Mouse (Mus musculus) adrenal gland, adult (tissue): ENCODE results near the gene Tdrd5.
"Not testable (repeated sequence)": the region's sequence is repeated elsewhere in the genome, so short reads cannot be mapped to it uniquely, and the experiment has no call there.

ENCODE experiments used
- DNase-seq, 2 experiments: peaks; one replicate each; pipeline ENCODE4 v3.0.0; 2022 to 2023; ENCODE audit warnings: low spot score in 1 of 2; ENCODE audit not compliant: inconsistent age in 2 of 2

Gene Tdrd5

DNA sequence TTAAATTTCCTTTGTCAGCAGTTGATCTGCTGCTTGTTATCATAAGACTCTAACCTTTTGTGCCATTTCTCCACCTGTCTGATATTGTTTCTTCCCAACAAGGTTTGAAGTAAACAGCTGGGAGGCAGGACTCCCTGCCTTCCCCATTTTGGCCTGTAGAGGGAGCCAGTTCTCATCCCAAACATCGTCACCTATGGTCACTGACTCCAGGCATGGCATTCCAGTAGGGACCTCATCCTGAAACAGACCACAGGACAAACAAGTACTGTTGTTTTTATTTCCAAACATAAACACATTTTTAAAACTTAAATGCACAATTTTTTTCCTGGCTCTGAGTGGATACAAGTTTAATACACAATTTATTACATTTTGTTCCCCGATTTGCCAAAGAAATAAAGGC lies 40.1 kb downstream of the Tdrd5 start:
- peak; percentile 46 to 85 for DNase-seq

DNA sequence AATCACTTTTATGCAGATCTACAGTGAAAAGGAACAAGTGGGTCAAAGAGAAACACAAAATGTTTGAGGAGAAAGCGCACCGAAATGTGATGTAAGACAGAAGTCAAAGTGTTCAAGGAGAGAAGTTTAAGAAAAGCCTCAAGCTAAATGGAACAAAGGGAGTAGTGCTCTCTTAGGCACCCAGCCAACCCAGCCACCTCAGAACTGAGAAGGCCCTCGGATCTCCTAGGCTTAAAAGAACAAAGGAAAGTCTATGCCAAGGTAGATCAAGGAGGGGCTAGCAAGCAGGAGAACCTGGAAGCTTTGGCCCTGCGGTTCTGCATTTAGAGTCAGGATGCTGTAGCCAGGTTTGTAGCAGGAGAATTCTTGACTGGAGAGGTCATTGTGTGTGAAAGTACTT lies 48.6 kb downstream of the Tdrd5 start:
- DNase-seq = no peak

DNA sequence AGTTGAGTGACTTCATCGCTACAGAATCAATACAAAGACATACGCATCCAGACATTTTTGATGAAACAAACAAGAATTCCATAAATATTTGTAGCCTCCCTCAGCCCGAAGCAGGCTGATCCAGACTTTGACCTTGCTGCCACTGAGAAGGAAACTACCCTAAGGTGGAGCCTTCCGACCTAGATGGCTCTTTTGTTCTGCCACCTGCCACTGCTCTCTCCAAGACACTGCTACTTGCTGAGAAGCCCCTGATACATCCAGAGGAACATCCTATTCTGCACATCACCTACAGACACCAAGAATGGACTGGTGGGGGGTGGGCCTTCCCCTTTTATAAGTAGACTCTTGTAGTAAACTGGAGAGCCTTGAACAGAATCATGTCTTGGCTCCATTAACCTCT lies 52.4 kb downstream of the Tdrd5 start:
- not testable (repeated sequence) for DNase-seq

DNA sequence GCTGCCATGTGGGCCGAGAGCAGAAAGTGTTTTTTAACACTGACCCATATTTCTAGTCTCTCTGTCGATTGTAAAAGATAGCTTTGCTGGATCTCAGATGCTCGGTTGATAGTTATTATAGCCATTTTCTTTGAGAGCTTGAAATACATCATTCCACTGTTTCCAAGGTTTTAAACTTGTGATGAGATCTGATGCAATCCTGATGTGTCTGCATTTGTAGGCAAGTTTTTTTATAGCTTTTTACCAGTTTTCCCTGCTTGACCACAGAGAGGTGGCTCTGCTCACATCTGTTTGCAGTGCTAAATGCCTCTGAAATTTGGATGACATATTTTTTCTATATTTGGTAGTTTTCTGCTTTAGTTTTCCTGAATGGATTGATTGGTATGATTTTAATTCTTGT lies 55.6 kb downstream of the Tdrd5 start:
- DNase-seq = no peak

DNA sequence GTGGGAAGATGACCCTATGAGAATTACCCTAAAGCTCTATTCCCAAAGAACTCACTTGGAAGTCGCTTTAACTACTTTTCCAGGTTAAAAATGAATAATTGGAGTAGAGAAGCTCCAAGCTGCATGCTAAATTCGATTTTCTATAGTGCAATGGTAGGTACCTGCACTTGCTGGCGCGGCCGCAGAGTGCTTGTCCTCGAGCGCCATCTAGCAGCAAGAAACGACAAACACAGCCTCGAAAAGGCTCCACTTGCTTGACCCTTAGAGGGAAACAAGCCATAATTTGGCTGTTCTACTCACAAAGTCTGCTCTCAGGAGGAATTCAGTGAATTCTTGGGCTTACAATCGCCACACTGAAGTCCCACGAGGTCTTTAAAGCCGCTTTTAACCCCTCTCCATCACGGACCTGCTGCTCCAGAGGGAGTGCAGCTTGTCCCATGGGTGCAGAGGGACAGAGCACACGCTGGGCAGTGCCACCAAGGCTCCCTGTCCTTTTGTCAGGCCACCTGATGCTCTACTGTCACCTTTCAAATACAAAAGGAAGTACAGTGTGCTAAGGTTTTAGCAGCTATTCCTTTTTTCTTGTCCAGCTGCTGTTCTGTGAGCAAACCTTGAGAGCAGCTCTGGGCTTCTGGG lies 61.6 kb downstream of the Tdrd5 start:
- DNase-seq = peak; percentile 55 to 83

DNA sequence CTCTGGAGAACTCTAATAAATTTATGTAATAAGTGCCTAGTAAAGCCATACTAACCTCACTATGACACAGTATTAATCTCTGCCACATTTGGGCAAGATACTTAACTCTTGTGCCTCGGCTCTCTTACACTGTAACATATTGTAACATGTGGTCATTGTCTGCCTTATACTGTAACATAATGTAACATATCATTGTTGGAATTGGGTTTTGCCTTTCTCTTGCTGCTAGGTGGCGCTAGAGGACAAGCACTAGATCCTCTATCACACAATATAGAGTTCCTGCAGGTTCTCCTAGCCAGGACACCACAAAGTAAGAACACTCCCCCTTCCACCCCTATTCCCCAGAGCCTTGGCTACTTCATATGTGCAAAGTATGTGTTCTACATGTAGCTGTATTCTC lies 62.4 kb downstream of the Tdrd5 start:
- DNase-seq = peak in 1 of 2 experiments; percentile 62

DNA sequence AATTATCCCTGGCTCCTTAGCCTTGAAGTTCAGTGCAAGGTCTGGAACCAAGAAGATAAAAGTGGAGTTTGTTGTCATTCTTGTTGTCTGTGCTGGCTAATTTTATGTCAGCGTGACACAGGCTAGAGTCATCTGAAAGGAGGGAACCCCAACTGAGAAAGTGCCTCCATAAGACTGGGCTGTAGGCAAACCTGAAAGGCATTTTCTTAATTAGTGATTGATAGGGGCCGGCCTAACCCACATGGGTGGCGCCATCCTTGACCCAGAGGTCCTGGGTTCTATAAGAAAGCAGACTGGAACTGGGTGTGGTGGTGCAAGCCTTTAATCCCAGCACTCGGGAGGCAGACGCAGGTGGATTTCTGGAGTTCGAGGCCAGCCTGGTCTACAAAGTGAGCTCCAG lies 72.3 kb downstream of the Tdrd5 start:
- DNase-seq = no peak

DNA sequence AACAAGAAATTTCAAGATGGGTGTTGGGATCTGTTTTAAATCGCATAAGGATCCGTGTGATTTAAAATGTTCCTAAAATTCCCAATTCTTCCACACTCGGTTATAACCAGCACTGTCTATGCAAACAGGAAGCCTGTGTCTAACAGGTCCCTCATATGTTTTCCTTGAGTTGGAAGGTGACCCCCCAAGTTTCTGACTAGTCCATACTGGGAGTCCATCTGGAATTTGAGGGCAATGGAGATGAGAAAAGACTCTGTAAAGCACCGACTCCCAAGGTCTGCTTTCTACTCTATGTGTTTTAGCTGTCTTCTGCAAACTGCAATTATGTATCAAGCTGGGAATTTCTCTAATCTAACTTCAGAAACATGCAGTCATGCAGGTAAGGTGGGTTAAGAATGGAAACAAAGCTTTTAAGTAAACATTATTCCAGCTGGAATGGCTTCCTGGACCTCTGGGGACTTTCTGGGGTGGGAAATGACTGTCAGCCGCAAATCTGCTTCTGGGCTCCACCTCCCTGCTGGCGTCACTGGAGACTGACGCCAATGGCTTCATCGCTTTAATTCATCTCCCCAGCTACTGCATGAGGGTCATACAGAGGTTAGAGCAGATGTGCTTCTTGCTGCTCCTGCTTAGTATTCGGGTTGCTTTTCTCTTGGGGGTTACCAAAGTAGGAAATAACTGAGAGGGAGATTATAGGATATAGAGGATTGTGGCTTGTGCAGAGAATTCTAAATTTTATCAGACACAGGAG lies 73.0 kb downstream of the Tdrd5 start:
- peak; percentile 28 to 51 for DNase-seq

DNA sequence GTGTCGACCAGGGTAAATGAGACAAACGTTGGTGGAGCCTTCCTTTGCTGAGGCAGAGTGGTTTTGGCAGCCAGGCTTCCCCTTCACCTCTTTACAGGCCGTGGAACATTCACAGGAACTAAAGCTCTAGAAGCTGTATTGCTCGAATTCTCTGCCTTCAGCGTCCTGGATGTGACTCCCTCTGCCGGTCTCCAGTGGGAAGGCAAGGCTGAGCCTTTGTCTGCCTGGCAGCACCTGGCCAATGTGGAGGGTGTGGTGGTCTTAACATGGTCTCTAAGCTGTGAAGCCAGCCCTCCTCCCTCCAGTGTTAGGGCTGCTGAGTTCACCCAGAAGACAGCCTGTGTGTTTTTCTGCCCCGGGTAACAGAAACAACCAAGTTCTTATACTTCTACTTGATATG lies 74.0 kb downstream of the Tdrd5 start:
- peak; percentile 52 to 81 for DNase-seq

DNA sequence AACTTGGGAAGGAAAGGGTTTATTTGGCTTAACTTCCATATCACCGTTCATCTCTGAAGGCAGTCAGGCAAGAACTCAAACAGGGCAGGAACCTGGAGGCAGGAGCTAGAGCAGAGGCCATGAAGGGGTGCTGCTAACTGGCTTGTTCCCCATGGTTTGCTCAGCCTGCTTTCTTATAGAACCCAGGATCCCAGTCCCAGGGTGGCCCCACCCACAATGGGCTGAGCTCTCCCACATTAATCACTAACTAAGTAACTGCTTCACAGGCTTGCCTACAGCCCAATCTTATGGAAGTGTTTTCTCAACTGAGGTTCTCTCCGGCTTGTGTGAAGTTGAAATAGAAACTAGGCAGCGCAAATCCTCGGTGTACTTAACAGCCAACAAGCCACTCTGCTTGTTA lies 74.7 kb downstream of the Tdrd5 start:
- no peak for DNase-seq

DNA sequence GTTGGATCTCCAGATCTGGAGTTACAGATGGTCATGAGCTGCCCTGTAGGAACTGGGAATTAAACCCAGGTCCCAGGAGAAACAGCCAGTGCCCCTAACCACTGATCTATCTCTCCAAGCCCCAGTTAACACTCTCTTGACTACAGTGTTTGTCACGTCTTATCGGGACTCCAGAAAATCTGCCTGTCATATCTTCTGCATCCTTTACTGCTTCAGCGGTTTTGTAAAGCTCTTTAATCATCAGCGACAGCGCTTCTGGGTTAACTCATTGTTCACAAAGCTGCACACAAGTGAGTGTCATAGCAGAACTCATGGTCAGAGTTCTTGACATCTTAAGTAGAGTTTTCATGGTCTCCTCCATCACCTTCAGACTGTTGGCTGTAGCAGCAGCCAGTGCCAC lies 76.6 kb downstream of the Tdrd5 start:
- no peak for DNase-seq

DNA sequence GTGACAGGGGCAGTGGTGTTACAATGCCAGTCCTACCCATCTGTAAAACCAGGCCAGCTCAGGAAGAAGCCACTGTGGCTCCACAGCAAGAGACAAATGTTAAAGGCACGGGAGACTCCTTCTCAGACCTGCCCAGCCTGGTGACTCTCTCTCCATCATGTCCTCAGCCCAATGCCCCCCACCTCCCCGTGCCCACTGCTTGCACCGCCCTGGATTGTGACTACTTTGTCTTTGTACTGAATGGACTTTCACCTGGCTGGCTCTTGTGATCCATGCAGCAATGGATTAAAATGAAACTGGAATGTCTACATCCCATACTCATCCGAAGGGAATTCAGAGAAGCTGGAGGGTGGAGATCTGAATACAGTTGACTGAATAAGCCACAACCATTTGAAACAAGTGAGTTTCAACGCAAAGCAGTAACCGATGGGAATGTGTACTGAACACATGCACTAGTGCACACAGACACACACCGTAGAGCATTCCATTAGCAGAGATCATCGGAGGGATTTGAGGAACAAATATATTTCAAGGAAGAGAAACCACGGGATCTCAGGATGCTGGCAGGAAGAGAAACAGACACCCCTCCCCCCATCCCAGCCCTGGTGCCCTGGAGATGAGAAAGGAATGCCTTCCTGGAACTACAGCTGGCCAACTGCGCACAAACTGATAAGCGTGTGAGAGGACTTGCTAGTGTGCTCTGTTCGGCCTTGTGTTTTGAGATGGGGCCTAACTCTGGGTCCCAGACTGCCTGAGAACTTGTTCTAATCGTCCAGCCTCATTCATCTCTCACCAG lies 81.1 kb downstream of the Tdrd5 start:
- no peak for DNase-seq

DNA sequence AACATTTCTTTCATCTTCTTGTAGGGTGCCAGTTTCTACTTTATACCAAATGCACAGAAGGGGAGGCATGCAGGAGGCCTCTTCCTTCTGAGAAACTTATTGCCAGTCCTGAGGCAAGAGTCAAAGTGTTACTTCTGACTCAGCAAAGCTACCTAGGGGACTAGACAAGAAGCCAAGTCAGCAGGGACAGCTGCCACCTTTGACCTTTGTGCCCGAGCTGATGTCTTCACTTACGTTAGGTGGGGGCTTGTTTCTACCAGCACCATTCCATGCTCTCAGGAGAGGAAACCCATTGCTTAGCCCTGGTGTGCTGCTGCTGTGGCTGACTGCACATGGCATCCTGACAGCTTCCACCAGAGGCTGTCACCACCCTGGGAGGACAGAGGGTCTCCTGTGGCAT lies 82.1 kb downstream of the Tdrd5 start:
- DNase-seq = no peak

DNA sequence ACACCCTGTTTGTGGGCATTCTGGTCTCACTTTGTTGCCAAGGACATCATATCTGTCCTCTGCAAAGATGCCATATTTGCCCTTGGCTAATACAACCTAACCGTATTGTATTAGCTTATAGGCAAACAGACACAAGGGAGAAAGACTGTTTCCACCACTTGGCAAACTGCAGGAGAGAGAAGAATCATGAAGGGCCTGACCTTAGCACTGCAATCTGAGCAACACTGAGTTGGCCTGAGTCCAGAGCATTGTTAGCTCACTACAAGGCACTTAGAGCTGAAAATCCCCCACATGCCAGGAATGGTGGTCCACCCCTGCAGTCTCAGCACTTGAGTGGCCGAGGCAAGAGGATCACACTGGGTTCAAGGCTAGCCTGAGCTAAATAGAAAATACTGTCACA lies 84.9 kb downstream of the Tdrd5 start:
- DNase-seq = peak; percentile 15 to 58

DNA sequence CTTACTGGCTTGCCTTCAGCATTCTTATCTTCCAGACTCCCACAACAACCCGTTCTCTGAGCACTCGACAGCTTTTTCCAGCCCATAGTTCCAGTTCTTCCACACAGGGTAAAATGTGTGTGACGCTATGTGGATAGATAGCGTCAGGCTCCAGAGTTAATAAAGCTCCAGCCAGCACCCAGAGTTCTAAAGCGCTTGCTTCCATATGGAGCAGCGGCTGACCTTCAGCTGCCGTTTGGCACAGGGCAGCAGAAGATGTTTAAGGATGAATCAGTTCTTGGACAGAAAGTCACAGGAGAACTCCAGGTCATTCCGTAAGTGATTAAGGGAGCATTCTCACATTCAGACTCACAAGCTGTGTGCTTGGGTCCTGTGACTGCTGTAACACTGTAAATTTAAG lies 85.5 kb downstream of the Tdrd5 start:
- DNase-seq = peak; percentile 36 to 64

DNA sequence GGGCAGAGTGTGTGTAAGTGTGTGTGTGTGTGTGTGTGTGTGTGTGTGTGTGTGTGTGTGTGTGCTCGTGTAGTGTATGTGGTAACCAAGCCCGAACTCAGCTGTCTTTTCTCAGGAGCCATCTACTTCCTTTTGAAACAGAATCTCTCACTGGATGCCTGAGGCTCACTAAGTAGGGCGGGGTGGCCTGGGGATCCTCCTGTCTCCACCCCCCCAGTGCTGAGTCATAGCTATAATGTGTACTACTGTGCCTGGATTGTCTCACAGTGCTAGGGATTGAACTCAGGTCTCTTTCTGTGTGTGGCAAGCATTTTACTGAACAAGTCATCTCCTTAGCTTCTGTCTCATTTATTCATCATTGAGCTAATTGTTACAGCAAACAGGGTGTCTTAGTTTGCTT lies 86.1 kb downstream of the Tdrd5 start:
- peak; percentile 60 to 68 for DNase-seq

DNA sequence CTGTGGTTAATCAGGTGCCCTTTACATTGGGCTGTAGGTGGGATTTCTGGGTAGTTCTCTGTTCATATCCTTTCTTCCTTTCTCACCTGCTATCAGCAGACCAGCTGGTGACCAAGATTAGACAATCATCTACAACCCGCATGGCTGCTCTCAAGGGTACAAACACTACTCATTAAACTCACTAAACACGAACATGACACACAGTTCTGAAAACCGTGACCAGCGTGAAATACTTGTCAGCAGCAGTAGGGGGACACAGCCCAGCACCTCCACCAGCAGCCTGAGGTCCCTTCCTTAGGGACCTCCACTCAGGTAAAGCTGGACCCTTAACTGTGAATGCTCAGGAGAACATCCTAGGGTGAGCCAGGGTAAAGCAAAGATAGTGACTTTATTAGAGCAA lies 87.2 kb downstream of the Tdrd5 start:
- no peak for DNase-seq

DNA sequence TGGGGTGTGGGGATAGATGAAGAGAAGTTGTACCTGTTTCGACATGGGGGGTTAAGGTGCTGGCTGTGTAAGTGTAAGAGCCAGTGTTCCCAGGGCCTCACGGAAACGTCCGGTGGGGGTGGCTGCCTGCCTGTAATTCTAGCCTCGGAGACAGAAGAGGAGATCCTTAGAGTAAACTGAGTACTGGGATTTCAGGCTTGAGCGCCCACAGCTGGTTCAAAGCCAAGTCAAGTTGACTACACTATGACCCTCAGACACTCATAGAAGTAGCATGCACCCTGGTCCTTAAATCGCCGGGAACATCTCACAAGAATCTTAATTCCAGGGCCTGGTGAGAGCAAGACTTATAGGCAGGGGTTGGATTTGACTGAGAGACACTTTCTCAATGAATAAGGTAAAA lies 88.8 kb downstream of the Tdrd5 start:
- no peak for DNase-seq

DNA sequence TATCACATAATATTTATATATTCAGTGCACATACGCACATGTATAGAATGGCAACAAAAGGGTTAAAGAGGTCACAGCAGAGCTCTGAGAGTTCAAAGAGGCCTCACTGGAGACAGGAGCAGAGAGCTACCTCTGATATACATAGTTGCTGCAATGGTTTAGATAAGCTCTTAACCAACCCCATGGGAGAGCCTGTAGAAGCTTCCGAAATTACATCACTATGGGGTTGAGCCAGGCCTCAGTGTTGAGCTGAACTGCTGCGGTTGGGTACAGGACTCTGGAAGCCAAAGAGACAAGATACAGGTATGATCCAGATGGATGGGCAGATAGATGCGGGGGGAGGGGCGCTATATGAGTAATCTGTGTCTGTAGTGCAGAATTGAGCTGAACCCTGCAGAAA lies 90.5 kb downstream of the Tdrd5 start:
- DNase-seq = no peak

DNA sequence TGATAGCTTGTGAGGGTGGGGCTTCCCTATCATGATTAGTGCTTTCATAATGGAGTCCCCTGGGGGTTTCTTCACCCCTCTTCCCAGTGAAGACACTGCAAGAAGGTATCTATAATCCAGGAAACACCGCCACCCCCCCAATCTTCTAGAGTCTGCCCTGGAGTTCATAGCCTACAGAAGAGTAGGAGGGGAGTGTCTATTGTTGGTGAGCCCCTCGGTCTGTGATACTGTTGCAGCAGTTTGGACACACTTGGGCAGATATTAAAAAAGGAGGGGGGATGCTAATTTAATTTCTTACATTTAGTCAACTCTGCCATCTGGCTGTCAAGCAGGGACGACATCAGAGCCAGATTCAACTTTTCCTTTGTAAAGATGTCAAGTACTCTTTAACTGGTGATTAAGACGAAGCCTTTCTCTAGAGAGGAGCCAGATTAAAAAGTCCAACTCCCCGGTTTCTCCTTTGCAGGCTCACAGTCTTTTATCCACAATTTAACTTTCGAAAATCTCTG lies 91.6 kb downstream of the Tdrd5 start:
- DNase-seq = no peak
